Mouse (Mus musculus) testis, adult 2 months (tissue): ENCODE data around the gene Hnrnpa3. TPM values are rescaled to one million over a fixed set of nuclear protein-coding genes. Genes with fewer than 3 reads are reported as not detected.
A peak's percentile ranks its signal among the peaks of the same experiment; 100 is the strongest.
"Not testable (repeated sequence)": the region's sequence is repeated elsewhere in the genome, so short reads cannot be mapped to it uniquely, and the experiment has no call there.

Experiments
- H3K27ac ChIP-seq: fragments of 200-500 bp; 2 replicates; pipeline ENCODE4 v1.5.1; 2012; ENCODE audit warnings: low read depth, low read length; ENCODE audit not compliant: control insufficient read depth, insufficient read depth
- H3K27me3 ChIP-seq: fragments of 200-500 bp; 2 replicates; pipeline ENCODE4 v1.6.1; 2012; ENCODE audit warnings: mild to moderate bottlenecking, low read length, moderate library complexity; ENCODE audit not compliant: control insufficient read depth, insufficient read depth
- H3K36me3 ChIP-seq: fragments of 200-500 bp; 2 replicates; pipeline ENCODE4 v1.6.1; 2012; ENCODE audit warnings: mild to moderate bottlenecking, low read length; ENCODE audit not compliant: control insufficient read depth, insufficient read depth
- H3K4me1 ChIP-seq: fragments of 200-500 bp; 2 replicates; pipeline ENCODE4 v1.6.1; 2012; ENCODE audit warnings: low read length; ENCODE audit not compliant: control insufficient read depth, insufficient read depth
- H3K4me3 ChIP-seq: fragments of 200-500 bp; 2 replicates; pipeline ENCODE4 v1.5.1; 2012; ENCODE audit warnings: low read depth, mild to moderate bottlenecking, low read length, moderate library complexity, mixed read lengths; ENCODE audit not compliant: control insufficient read depth
- CTCF ChIP-seq: fragments of 200-500 bp; IDR thresholded peaks from 2 replicates; pipeline ENCODE4 v1.5.1; 2012; ENCODE audit warnings: low read depth, mild to moderate bottlenecking, inconsistent platforms, low read length, moderate library complexity; ENCODE audit not compliant: control insufficient read depth, insufficient read depth, insufficient replicate concordance
- POLR2A ChIP-seq: fragments of 200-500 bp; IDR thresholded peaks from 2 replicates; pipeline ENCODE4 v1.6.1; 2012; ENCODE audit warnings: low read depth, mild to moderate bottlenecking, inconsistent platforms, low read length, moderate library complexity; ENCODE audit not compliant: control insufficient read depth
- polyA plus RNA-seq: library from polyadenylated mRNA; depleted of rRNA; stranded (reverse); fragments of >200 nt; gene quantifications from 2 replicates; pipeline ENCODE4 v1.2.3, GENCODE M21; 2012

Hnrnpa3 gene
- polyA plus RNA-seq, 1 experiment = 60.0 TPM

- no peak for TF ChIP-seq CTCF
- no peak for TF ChIP-seq POLR2A
- H3K27ac ChIP-seq = no peak overlapping the region
- H3K4me1 ChIP-seq = no peaks in the 10 kb centered on the region; the same call in 1 of the 2 replicates
- H3K27me3 ChIP-seq = no peaks in the 10 kb centered on the region
- H3K4me3 ChIP-seq = no peak overlapping the region
- no peaks in the 10 kb centered on the region for H3K36me3 ChIP-seq
Observed at GRCm38 (mm10) chr2:75632043-75632442, 27.0 kb upstream of the Hnrnpa3 start.

- H3K27me3 ChIP-seq = no peaks in the 10 kb centered on the region
- no peak for TF ChIP-seq POLR2A
- no peak for TF ChIP-seq CTCF
- H3K4me1 ChIP-seq = no peaks in the 10 kb centered on the region; the same call in 1 of the 2 replicates
- no peak overlapping the region for H3K4me3 ChIP-seq
- no peak overlapping the region for H3K27ac ChIP-seq
- H3K36me3 ChIP-seq = no peaks in the 10 kb centered on the region
Observed at GRCm38 (mm10) chr2:75632721-75633181, 26.3 kb upstream of the Hnrnpa3 start.

GRCm38 (mm10) chr2:75633381-75633780 lies 25.7 kb upstream of the Hnrnpa3 start:
- no peaks in the 10 kb centered on the region for H3K27me3 ChIP-seq
- no peak overlapping the region for H3K27ac ChIP-seq
- no peak overlapping the region for H3K4me3 ChIP-seq
- H3K36me3 ChIP-seq = no peaks in the 10 kb centered on the region
- TF ChIP-seq POLR2A (no peak), CTCF (no peak)
- no peaks in the 10 kb centered on the region; the same call in 1 of the 2 replicates for H3K4me1 ChIP-seq

GRCm38 (mm10) chr2:75633784-75634183 lies 25.3 kb upstream of the Hnrnpa3 start:
- H3K27me3 ChIP-seq = no peaks in the 10 kb centered on the region
- no peak overlapping the region for H3K27ac ChIP-seq
- no peak for TF ChIP-seq CTCF
- TF ChIP-seq POLR2A = no peak
- H3K4me3 ChIP-seq = no peak overlapping the region
- no peaks in the 10 kb centered on the region for H3K36me3 ChIP-seq
- no peaks in the 10 kb centered on the region; the same call in 1 of the 2 replicates for H3K4me1 ChIP-seq

DNA sequence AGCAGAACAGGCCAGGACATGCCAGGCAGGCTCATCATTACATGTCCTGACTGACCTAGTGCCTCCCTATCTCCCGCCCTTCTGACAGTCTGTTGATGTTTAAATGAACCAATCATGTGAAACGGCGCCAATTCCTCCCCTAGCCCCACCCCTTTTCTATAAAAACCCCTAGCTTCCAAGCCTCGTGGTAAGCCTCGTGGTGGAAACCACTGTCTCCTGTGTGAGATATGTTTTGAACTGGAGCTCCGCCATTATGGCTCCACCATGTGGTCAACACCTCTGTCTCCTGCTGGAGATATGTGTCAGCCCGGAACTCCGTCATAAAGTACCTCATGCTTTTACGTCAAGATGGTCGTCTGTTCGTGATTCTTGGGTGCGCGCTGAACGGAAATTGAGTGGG lies 24.6 kb upstream of the Hnrnpa3 start:
- not testable (repeated sequence) for H3K27ac ChIP-seq, H3K4me1 ChIP-seq, H3K27me3 ChIP-seq, H3K4me3 ChIP-seq, H3K36me3 ChIP-seq

- no peak overlapping the region for H3K27ac ChIP-seq
- H3K4me3 ChIP-seq = no peak overlapping the region
- H3K4me1 ChIP-seq = no peaks in the 10 kb centered on the region; the same call in 1 of the 2 replicates
- H3K27me3 ChIP-seq = no peaks in the 10 kb centered on the region
- TF ChIP-seq POLR2A (no peak), CTCF (peak; percentile 14; the same call in 1 of the 2 replicates)
- H3K36me3 ChIP-seq = no peaks in the 10 kb centered on the region
Observed at GRCm38 (mm10) chr2:75636261-75637054, 22.6 kb upstream of the Hnrnpa3 start.

- not testable (repeated sequence) for H3K4me3 ChIP-seq, H3K27ac ChIP-seq, H3K36me3 ChIP-seq, H3K27me3 ChIP-seq, H3K4me1 ChIP-seq
Observed at GRCm38 (mm10) chr2:75637055-75637304, 22.1 kb upstream of the Hnrnpa3 start.

- Histone ChIP-seq H3K27ac (no peak overlapping the region), H3K4me3 (no peak overlapping the region), H3K4me1 (no peaks in the 10 kb centered on the region; the same call in 1 of the 2 replicates), H3K36me3 (no peaks in the 10 kb centered on the region), H3K27me3 (no peaks in the 10 kb centered on the region)
- no peak for TF ChIP-seq POLR2A
- TF ChIP-seq CTCF = no peak
Observed at GRCm38 (mm10) chr2:75637361-75637760, 21.7 kb upstream of the Hnrnpa3 start.

DNA sequence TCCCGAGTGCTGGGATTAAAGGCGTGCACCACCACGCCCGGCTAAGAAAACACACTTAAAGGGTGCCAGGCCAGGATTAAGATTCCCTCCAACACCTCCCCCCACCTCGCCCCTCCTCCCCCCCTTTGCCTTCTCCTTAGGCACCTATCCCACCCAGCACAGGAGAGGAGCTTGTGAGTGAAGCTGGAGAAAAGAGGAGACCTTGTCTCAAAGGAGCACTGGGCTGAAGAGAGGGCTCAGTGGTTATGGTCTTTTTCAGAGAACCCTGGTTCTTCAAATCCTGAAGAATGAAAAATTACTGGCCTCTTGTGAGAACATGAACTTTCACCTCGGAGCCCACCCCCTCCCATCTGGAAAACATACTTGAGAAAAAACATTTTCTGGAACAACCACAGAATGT lies 21.2 kb upstream of the Hnrnpa3 start:
- H3K27me3 ChIP-seq, H3K36me3 ChIP-seq, H3K4me3 ChIP-seq, H3K27ac ChIP-seq, H3K4me1 ChIP-seq: not testable (repeated sequence)

DNA sequence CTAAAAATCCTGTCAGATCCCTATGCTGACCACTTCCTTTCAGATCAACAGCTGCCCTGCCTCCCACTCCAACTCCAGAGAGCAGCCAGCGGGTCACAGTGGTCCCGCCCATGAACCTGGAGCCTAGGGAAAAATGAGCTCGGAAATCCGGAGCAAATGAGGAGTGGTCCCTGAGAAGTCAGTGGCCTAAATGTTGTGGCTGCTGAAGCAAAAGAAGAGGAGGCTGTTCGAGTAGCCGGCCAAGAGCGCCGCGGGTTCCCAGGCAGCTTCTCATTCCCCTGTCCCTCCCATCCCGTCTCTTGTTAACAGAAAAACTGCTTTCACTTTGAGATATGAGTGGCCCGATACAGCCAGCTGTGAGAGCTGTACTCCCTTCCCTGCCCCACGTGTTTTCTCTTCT lies 19.5 kb upstream of the Hnrnpa3 start:
- H3K27me3 ChIP-seq, H3K4me3 ChIP-seq, H3K36me3 ChIP-seq, H3K27ac ChIP-seq, H3K4me1 ChIP-seq: not testable (repeated sequence)

GRCm38 (mm10) chr2:75642312-75642711 lies 16.7 kb upstream of the Hnrnpa3 start:
- not testable (repeated sequence) for H3K36me3 ChIP-seq, H3K4me1 ChIP-seq, H3K4me3 ChIP-seq, H3K27me3 ChIP-seq, H3K27ac ChIP-seq
